Mouse (Mus musculus): ENCODE results near the gene Tnip3.
A peak's percentile ranks its signal among the peaks of the same experiment; 100 is the strongest.

Tnip3 gene

GRCm38 (mm10) chr6:65661272-65661671, 136.2 kb downstream of the Tnip3 start:
- no peak for DNase-seq

GRCm38 (mm10) chr6:65662050-65662449, 136.9 kb downstream of the Tnip3 start:
- no peak for DNase-seq

GRCm38 (mm10) chr6:65663990-65664389, 138.9 kb downstream of the Tnip3 start:
- no peak for DNase-seq

GRCm38 (mm10) chr6:65666295-65666694, 141.2 kb downstream of the Tnip3 start:
- no peak for DNase-seq

- no peak for DNase-seq
Measured at GRCm38 (mm10) chr6:65669971-65670370, 144.9 kb downstream of the Tnip3 start.

GRCm38 (mm10) chr6:65670981-65671411, 145.9 kb downstream of the Tnip3 start:
- no peak for DNase-seq

- DNase-seq, result peak; percentile 19 to 45
Measured at GRCm38 (mm10) chr6:65671451-65671850, 146.3 kb downstream of the Tnip3 start, which contains the start of gene Ndnf. Ndnf (plus strand) TSS chr6:65671590.

- peak in 1 of 2 experiments; percentile 6 for DNase-seq
Measured at GRCm38 (mm10) chr6:65672131-65673031, 147.3 kb downstream of the Tnip3 start.
